Mouse (Mus musculus): ENCODE measurements around the gene Gngt1. TPM values are rescaled to one million over a fixed set of nuclear protein-coding genes. Genes with fewer than 3 reads are reported as not detected.

Gngt1 gene
- polyA plus RNA-seq, 1 experiment from 2014 or later = not detected

- no peaks in the 10 kb centered on the region; the same call in 1 of the 2 replicates for H3K27me3 ChIP-seq (replicated peaks; ENCODE audit: low read depth, poor library complexity, severe bottlenecking)
- H3K36me3 ChIP-seq (replicated peaks) = no peaks in the 10 kb centered on the region
- no peak overlapping the region for H3K27ac ChIP-seq (replicated peaks)
- H3K4me3 ChIP-seq = no peak overlapping the region
- 81% methylated on average over 2 of the region's 2 CpGs for WGBS
- peaks cover 11% of the 10 kb centered on the region for H3K4me1 ChIP-seq
- DNase-seq (ENCODE audit: low spot score) = no peak
- H3K9me3 ChIP-seq = no peaks in the 10 kb centered on the region
These were observed 15.0 kb downstream of the Gngt1 start for GRCm38 (mm10) chr6:4008501-4009040.

- no peak for DNase-seq (ENCODE audit: low spot score)
- H3K36me3 ChIP-seq (replicated peaks) = no peaks in the 10 kb centered on the region
- no peaks in the 10 kb centered on the region for H3K9me3 ChIP-seq
These were observed 16.0 kb downstream of the Gngt1 start for GRCm38 (mm10) chr6:4009548-4009947.

GRCm38 (mm10) chr6:4022645-4023044 lies 29.1 kb downstream of the Gngt1 start:
- no peaks in the 10 kb centered on the region for H3K27me3 ChIP-seq (replicated peaks; ENCODE audit: low read depth, poor library complexity, severe bottlenecking)
- no peaks in the 10 kb centered on the region for H3K36me3 ChIP-seq (replicated peaks)
- no peaks in the 10 kb centered on the region for H3K9me3 ChIP-seq
- H3K27ac ChIP-seq (replicated peaks) = no peak overlapping the region
- H3K4me3 ChIP-seq = no peak overlapping the region
- no peak for DNase-seq (ENCODE audit: low spot score)
- 79% methylated on average over 1 of the region's 1 CpGs for WGBS
- H3K4me1 ChIP-seq = no peaks in the 10 kb centered on the region

More at GRCm38 (mm10) chr6:4009548-4009947, 16.0 kb downstream of the Gngt1 start:
- Histone ChIP-seq H3K4me3 (no peak overlapping the region), H3K27me3 (replicated peaks; ENCODE audit: low read depth, poor library complexity, severe bottlenecking) (no peaks in the 10 kb centered on the region), H3K27ac (replicated peaks) (no peak overlapping the region), H3K4me1 (peaks cover 3% of the 10 kb centered on the region; the same call in 1 of the 2 replicates)

GRCm38 (mm10) chr6:4026367-4026766 lies 32.8 kb downstream of the Gngt1 start:
- DNase-seq (ENCODE audit: low spot score) = no peak
- WGBS = 73% methylated on average over 2 of the region's 2 CpGs
- no peak overlapping the region for H3K4me3 ChIP-seq
- no peaks in the 10 kb centered on the region for H3K36me3 ChIP-seq (replicated peaks)
- H3K4me1 ChIP-seq = peaks cover 4% of the 10 kb centered on the region; the same call in 1 of the 2 replicates
- no peaks in the 10 kb centered on the region for H3K27me3 ChIP-seq (replicated peaks; ENCODE audit: low read depth, poor library complexity, severe bottlenecking)
- no peaks in the 10 kb centered on the region for H3K9me3 ChIP-seq
- H3K27ac ChIP-seq (replicated peaks) = no peak overlapping the region

GRCm38 (mm10) chr6:4030956-4031355 lies 37.4 kb downstream of the Gngt1 start:
- no peaks in the 10 kb centered on the region for H3K36me3 ChIP-seq (replicated peaks)
- no peak overlapping the region for H3K4me3 ChIP-seq
- peaks cover 5% of the 10 kb centered on the region; the same call in 1 of the 2 replicates for H3K4me1 ChIP-seq
- H3K27ac ChIP-seq (replicated peaks) = no peak overlapping the region
- H3K9me3 ChIP-seq = no peaks in the 10 kb centered on the region
- 81% methylated on average over 3 of the region's 3 CpGs for WGBS
- no peak for DNase-seq (ENCODE audit: low spot score)
- no peaks in the 10 kb centered on the region for H3K27me3 ChIP-seq (replicated peaks; ENCODE audit: low read depth, poor library complexity, severe bottlenecking)

- H3K4me3 ChIP-seq = no peak overlapping the region
- no peaks in the 10 kb centered on the region for H3K27me3 ChIP-seq (replicated peaks; ENCODE audit: low read depth, poor library complexity, severe bottlenecking)
- DNase-seq (ENCODE audit: low spot score) = no peak
- WGBS = 63% methylated on average over 1 of the region's 1 CpGs
- H3K27ac ChIP-seq (replicated peaks) = no peak overlapping the region
- H3K4me1 ChIP-seq = no peaks in the 10 kb centered on the region
- no peaks in the 10 kb centered on the region for H3K9me3 ChIP-seq
- H3K36me3 ChIP-seq (replicated peaks) = no peaks in the 10 kb centered on the region
These were observed 48.2 kb downstream of the Gngt1 start for GRCm38 (mm10) chr6:4041821-4042220.

Other genes starting within 250 kb of the Gngt1 start
- 0.15 and 0.40 TPM in 2 replicates for gene Calcr, start 229.1 kb upstream of the Gngt1 start, polyA plus RNA-seq (2016; fragmentation: Nextera tagmentation; extraction: Ambion mirVana)
- 0.79 and 0.85 TPM in 2 replicates for gene Tfpi2, start 4.9 kb upstream of the Gngt1 start, polyA plus RNA-seq (2016; fragmentation: Nextera tagmentation; extraction: Ambion mirVana)
- gene Gng11, start 10.1 kb downstream of the Gngt1 start, polyA plus RNA-seq (2016; fragmentation: Nextera tagmentation; extraction: Ambion mirVana) = 34.8 and 38.9 TPM in 2 replicates
- gene Bet1, start 93.2 kb downstream of the Gngt1 start, polyA plus RNA-seq (2016; fragmentation: Nextera tagmentation; extraction: Ambion mirVana) = 63.9 and 64.3 TPM in 2 replicates